Mouse (Mus musculus) limb, embryonic 10.5 days (tissue): ENCODE results near the gene Nfkbie. TPM values are rescaled to one million over a fixed set of nuclear protein-coding genes. Genes with fewer than 3 reads are reported as not detected.

Source experiments
- DNase-seq: peaks from one replicate; pipeline ENCODE4 v3.0.0-alpha.2; 2017; ENCODE audit warnings: low spot score
- H3K27ac ChIP-seq: fragments of 300-500 bp; sonication (generic); 2 replicates; pipeline ENCODE4 v1.5.1; 2016; ENCODE audit warnings: mild to moderate bottlenecking
- H3K27me3 ChIP-seq: fragments of 300-500 bp; sonication (generic); 2 replicates; pipeline ENCODE4 v1.6.1; 2016; ENCODE audit warnings: low read depth, mild to moderate bottlenecking; ENCODE audit not compliant: poor library complexity, severe bottlenecking
- H3K36me3 ChIP-seq: fragments of 300-500 bp; sonication (generic); 2 replicates; pipeline ENCODE4 v1.6.1; 2016; ENCODE audit warnings: mild to moderate bottlenecking, moderate library complexity
- H3K4me1 ChIP-seq: fragments of 300-500 bp; sonication (generic); 2 replicates; pipeline ENCODE4 v1.6.1; 2016
- H3K4me3 ChIP-seq: fragments of 300-500 bp; sonication (generic); 2 replicates; pipeline ENCODE4 v1.5.1; 2016; ENCODE audit warnings: mild to moderate bottlenecking, moderate library complexity
- H3K9me3 ChIP-seq: fragments of 300-500 bp; sonication (generic); replicated peaks from 2 replicates; pipeline ENCODE4 v1.6.1; 2016; ENCODE audit warnings: mild to moderate bottlenecking
- WGBS: fragments of 180-500 bp; shearing (Covaris S2); methylation state at CpG from one replicate; pipeline ENCODE4 v1.1.7; 2016; 5-methylcytosine and 5-hydroxymethylcytosine counted together
- polyA plus RNA-seq: library from polyadenylated mRNA; unstranded; fragments of >200 nt; fragmentation: Nextera tagmentation; extraction: Ambion mirVana; gene quantifications from 2 replicates; pipeline ENCODE4 v1.2.1, GENCODE M21; 2016

Nfkbie gene
- polyA plus RNA-seq, 1 experiment from 2014 or later: 5.2 TPM

GRCm38 (mm10) chr17:45581567-45581983 is 26.1 kb downstream of the Nfkbie start:
- 16% methylated on average over 2 of the region's 2 CpGs for WGBS
- H3K9me3 ChIP-seq: no peaks in the 10 kb centered on the region

GRCm38 (mm10) chr17:45582188-45582587 is 26.7 kb downstream of the Nfkbie start:
- peaks cover 15% of the 10 kb centered on the region for H3K36me3 ChIP-seq
- H3K27me3 ChIP-seq: no peaks in the 10 kb centered on the region
- no peak for DNase-seq
- H3K27ac ChIP-seq: no peak overlapping the region
- H3K4me1 ChIP-seq: peaks cover 31% of the 10 kb centered on the region
- 88% methylated on average over 6 of the region's 6 CpGs for WGBS
- H3K9me3 ChIP-seq: no peaks in the 10 kb centered on the region
- H3K4me3 ChIP-seq: no peak overlapping the region

More at GRCm38 (mm10) chr17:45581567-45581983, 26.1 kb downstream of the Nfkbie start:
- H3K36me3 ChIP-seq: peaks cover 9% of the 10 kb centered on the region
- peaks cover 31% of the 10 kb centered on the region for H3K4me1 ChIP-seq
- peak overlapping the region; percentile 25; the same call in 1 of the 2 replicates for H3K27ac ChIP-seq
- DNase-seq: peak; percentile 79
- no peak overlapping the region for H3K4me3 ChIP-seq
- no peaks in the 10 kb centered on the region for H3K27me3 ChIP-seq

- no peak overlapping the region for H3K27ac ChIP-seq
- H3K27me3 ChIP-seq: no peaks in the 10 kb centered on the region
- H3K36me3 ChIP-seq: peaks cover 18% of the 10 kb centered on the region
- H3K4me1 ChIP-seq: peaks cover 31% of the 10 kb centered on the region
- DNase-seq: no peak
- H3K9me3 ChIP-seq: no peaks in the 10 kb centered on the region
- 77% methylated on average over 6 of the region's 6 CpGs for WGBS
- H3K4me3 ChIP-seq: no peak overlapping the region
These were observed 27.3 kb downstream of the Nfkbie start for GRCm38 (mm10) chr17:45582715-45583355.

GRCm38 (mm10) chr17:45584096-45584896 is 28.8 kb downstream of the Nfkbie start:
- H3K4me3 ChIP-seq: peak overlapping the region; percentile 20
- 39% methylated on average over 12 of the region's 12 CpGs for WGBS

GRCm38 (mm10) chr17:45584939-45585678 is 29.6 kb downstream of the Nfkbie start:
- WGBS: 14% methylated on average over 14 of the region's 14 CpGs
- H3K9me3 ChIP-seq: no peaks in the 10 kb centered on the region
- peak overlapping the region; percentile 20 for H3K4me3 ChIP-seq
- H3K36me3 ChIP-seq: peaks cover 36% of the 10 kb centered on the region
- H3K27ac ChIP-seq: peak overlapping the region; percentile 82
- DNase-seq: peak; percentile 92
- no peaks in the 10 kb centered on the region for H3K27me3 ChIP-seq
- peaks cover 32% of the 10 kb centered on the region for H3K4me1 ChIP-seq

More at GRCm38 (mm10) chr17:45584096-45584896, 28.8 kb downstream of the Nfkbie start:
- no peak for DNase-seq
- Histone ChIP-seq H3K36me3 (peaks cover 31% of the 10 kb centered on the region), H3K27me3 (no peaks in the 10 kb centered on the region), H3K4me1 (peaks cover 31% of the 10 kb centered on the region), H3K9me3 (no peaks in the 10 kb centered on the region), H3K27ac (peak overlapping the region; percentile 82)

- Histone ChIP-seq H3K4me1 (peaks cover 37% of the 10 kb centered on the region), H3K9me3 (no peaks in the 10 kb centered on the region), H3K27ac (peak overlapping the region; percentile 82), H3K27me3 (no peaks in the 10 kb centered on the region), H3K4me3 (no peak overlapping the region), H3K36me3 (peaks cover 36% of the 10 kb centered on the region)
- 69% methylated on average over 23 of the region's 23 CpGs for WGBS
- DNase-seq: no peak
These were observed 30.4 kb downstream of the Nfkbie start for GRCm38 (mm10) chr17:45585725-45586448.

GRCm38 (mm10) chr17:45586449-45586837 is 30.9 kb downstream of the Nfkbie start:
- Histone ChIP-seq H3K27ac (no peak overlapping the region), H3K27me3 (0 out of 2 replicates have a peak, but pooled peaks cover 1% of the 10 kb centered on the region), H3K4me3 (no peak overlapping the region), H3K36me3 (peaks cover 36% of the 10 kb centered on the region), H3K9me3 (no peaks in the 10 kb centered on the region), H3K4me1 (peaks cover 37% of the 10 kb centered on the region)
- peak; percentile 35 for DNase-seq
- 93% methylated on average over 3 of the region's 3 CpGs for WGBS

GRCm38 (mm10) chr17:45588370-45588769 is 32.9 kb downstream of the Nfkbie start:
- H3K4me1 ChIP-seq: peaks cover 56% of the 10 kb centered on the region
- H3K9me3 ChIP-seq: no peaks in the 10 kb centered on the region
- DNase-seq: no peak
- H3K27me3 ChIP-seq: peaks cover 20% of the 10 kb centered on the region
- H3K27ac ChIP-seq: no peak overlapping the region; the same call in 1 of the 2 replicates
- 91% methylated on average over 7 of the region's 7 CpGs for WGBS
- H3K36me3 ChIP-seq: peaks cover 36% of the 10 kb centered on the region
- no peak overlapping the region for H3K4me3 ChIP-seq

- Histone ChIP-seq H3K4me3 (no peak overlapping the region), H3K27ac (no peak overlapping the region; the same call in 1 of the 2 replicates), H3K27me3 (peaks cover 28% of the 10 kb centered on the region), H3K9me3 (no peaks in the 10 kb centered on the region), H3K36me3 (peaks cover 36% of the 10 kb centered on the region), H3K4me1 (peaks cover 60% of the 10 kb centered on the region)
- no peak for DNase-seq
- 98% methylated on average over 7 of the region's 7 CpGs for WGBS
These were observed 33.7 kb downstream of the Nfkbie start for GRCm38 (mm10) chr17:45589236-45589635.

GRCm38 (mm10) chr17:45589844-45590243 is 34.3 kb downstream of the Nfkbie start:
- peaks cover 36% of the 10 kb centered on the region for H3K36me3 ChIP-seq
- no peak for DNase-seq
- peaks cover 34% of the 10 kb centered on the region for H3K27me3 ChIP-seq
- peaks cover 60% of the 10 kb centered on the region for H3K4me1 ChIP-seq
- peak overlapping the region; percentile 63 for H3K27ac ChIP-seq
- H3K4me3 ChIP-seq: no peak overlapping the region
- no peaks in the 10 kb centered on the region for H3K9me3 ChIP-seq
- 91% methylated on average over 8 of the region's 8 CpGs for WGBS

- DNase-seq: no peak
- peak overlapping the region; percentile 63 for H3K27ac ChIP-seq
- no peak overlapping the region for H3K4me3 ChIP-seq
- H3K27me3 ChIP-seq: peaks cover 40% of the 10 kb centered on the region
- H3K9me3 ChIP-seq: no peaks in the 10 kb centered on the region
- H3K36me3 ChIP-seq: peaks cover 36% of the 10 kb centered on the region
- 72% methylated on average over 6 of the region's 6 CpGs for WGBS
- peaks cover 60% of the 10 kb centered on the region for H3K4me1 ChIP-seq
These were observed 34.9 kb downstream of the Nfkbie start for GRCm38 (mm10) chr17:45590410-45590809.
